Mouse (Mus musculus): ENCODE data around the gene Polr3g. TPM values are rescaled to one million over a fixed set of nuclear protein-coding genes. Genes with fewer than 3 reads are reported as not detected.

Polr3g gene
- polyA plus RNA-seq, 1 experiment from 2014 or later, result 15.8 TPM

DNA sequence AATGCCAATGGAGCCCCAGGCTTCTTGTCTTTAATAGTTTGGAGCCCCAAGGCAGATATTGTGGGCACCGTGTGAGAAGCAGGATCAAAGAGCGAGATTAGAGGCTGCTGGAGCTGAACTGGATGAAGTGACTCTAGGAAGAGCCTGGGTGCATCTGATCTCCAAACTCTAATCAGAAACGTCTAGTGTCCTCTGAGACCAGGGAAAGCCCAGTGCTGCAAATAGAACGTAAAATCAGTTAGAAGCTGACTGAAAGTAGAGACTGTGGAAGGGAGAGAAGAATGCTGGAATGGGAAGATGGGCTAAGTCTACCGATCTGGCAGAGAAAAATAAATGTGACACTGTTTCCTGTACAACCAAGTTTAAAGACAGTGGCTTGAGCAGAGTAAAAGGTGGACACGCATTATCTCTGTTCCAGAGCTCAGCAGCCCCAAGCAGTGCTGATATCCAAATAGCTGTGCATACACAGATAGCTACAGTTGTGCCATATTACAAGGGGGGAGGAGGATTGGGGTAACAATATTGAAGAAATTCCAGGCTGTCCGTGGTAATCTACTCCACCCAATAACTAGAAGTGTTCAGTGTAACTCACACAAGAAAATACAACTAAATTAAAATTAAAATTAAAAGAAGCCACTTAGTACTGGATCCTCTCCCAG is 68.2 kb downstream of the Polr3g start:
- Histone ChIP-seq H3K4me1 (ENCODE audit: control insufficient read depth in 2 of 2, insufficient read depth in 2 of 2, low read length in 2 of 2) (no peaks in the 10 kb centered on the region), H3K9me3 (ENCODE audit: control insufficient read depth, low read length) (no peaks in the 10 kb centered on the region), H3K27me3 (ENCODE audit: control insufficient read depth, insufficient read depth, low read length) (no peaks in the 10 kb centered on the region), H3K9ac (ENCODE audit: low read length) (no peak overlapping the region), H3K27ac (replicated peaks in 1 of 2; ENCODE audit: control insufficient read depth in 1 of 2, insufficient read depth in 1 of 2, low read depth in 2 of 2, low read length in 2 of 2) (no peak overlapping the region), H3K36me3 (ENCODE audit: control insufficient read depth, insufficient read depth, low read length) (no peaks in the 10 kb centered on the region), H3K4me2 (ENCODE audit: low read length) (no peak overlapping the region), H3K4me3 (ENCODE audit: control insufficient read depth in 1 of 2, insufficient read depth in 1 of 2, low read depth in 1 of 2, low read length in 2 of 2) (no peak overlapping the region)
- WGBS, result 25% methylated on average over 7 of the region's 7 CpGs
- no peak for ATAC-seq (ENCODE audit: insufficient number of reproducible peaks, insufficient read depth, low FRiP score, low read depth)

- Histone ChIP-seq H3K36me3 (ENCODE audit: control insufficient read depth, insufficient read depth, low read length) (no peaks in the 10 kb centered on the region), H3K9ac (ENCODE audit: low read length) (no peak overlapping the region), H3K4me1 (ENCODE audit: control insufficient read depth in 2 of 2, insufficient read depth in 2 of 2, low read length in 2 of 2) (no peaks in the 10 kb centered on the region), H3K4me2 (ENCODE audit: low read length) (peak overlapping the region; percentile 45), H3K4me3 (ENCODE audit: control insufficient read depth in 1 of 2, insufficient read depth in 1 of 2, low read depth in 1 of 2, low read length in 2 of 2) (no peak overlapping the region), H3K9me3 (ENCODE audit: control insufficient read depth, low read length) (no peaks in the 10 kb centered on the region), H3K27ac (replicated peaks in 1 of 2; ENCODE audit: control insufficient read depth in 1 of 2, insufficient read depth in 1 of 2, low read depth in 2 of 2, low read length in 2 of 2) (no peak overlapping the region), H3K27me3 (ENCODE audit: control insufficient read depth, insufficient read depth, low read length) (no peaks in the 10 kb centered on the region)
- ATAC-seq (ENCODE audit: insufficient number of reproducible peaks, insufficient read depth, low FRiP score, low read depth), result no peak
- WGBS, result 20% methylated on average over 8 of the region's 8 CpGs
Observed at GRCm38 (mm10) chr13:81641289-81642045, 69.3 kb downstream of the Polr3g start.

- Histone ChIP-seq H3K27ac (replicated peaks in 1 of 2; ENCODE audit: control insufficient read depth in 1 of 2, insufficient read depth in 1 of 2, low read depth in 2 of 2, low read length in 2 of 2) (no peak overlapping the region), H3K4me3 (ENCODE audit: control insufficient read depth in 1 of 2, insufficient read depth in 1 of 2, low read depth in 1 of 2, low read length in 2 of 2) (no peak overlapping the region), H3K9me3 (ENCODE audit: control insufficient read depth, low read length) (no peaks in the 10 kb centered on the region), H3K4me2 (ENCODE audit: low read length) (no peak overlapping the region), H3K9ac (ENCODE audit: low read length) (no peak overlapping the region), H3K27me3 (ENCODE audit: control insufficient read depth, insufficient read depth, low read length) (no peaks in the 10 kb centered on the region), H3K36me3 (ENCODE audit: control insufficient read depth, insufficient read depth, low read length) (no peaks in the 10 kb centered on the region), H3K4me1 (ENCODE audit: control insufficient read depth in 2 of 2, insufficient read depth in 2 of 2, low read length in 2 of 2) (no peaks in the 10 kb centered on the region)
- no peak for ATAC-seq (ENCODE audit: insufficient number of reproducible peaks, insufficient read depth, low FRiP score, low read depth)
- WGBS, result 45% methylated on average over 6 of the region's 6 CpGs
Observed at GRCm38 (mm10) chr13:81640881-81641280, 69.9 kb downstream of the Polr3g start.

- WGBS, result 49% methylated on average over 4 of the region's 4 CpGs
- Histone ChIP-seq H3K36me3 (ENCODE audit: control insufficient read depth, insufficient read depth, low read length) (no peaks in the 10 kb centered on the region), H3K9ac (ENCODE audit: low read length) (no peak overlapping the region), H3K27me3 (ENCODE audit: control insufficient read depth, insufficient read depth, low read length) (no peaks in the 10 kb centered on the region), H3K4me1 (ENCODE audit: control insufficient read depth in 2 of 2, insufficient read depth in 2 of 2, low read length in 2 of 2) (no peaks in the 10 kb centered on the region), H3K4me2 (ENCODE audit: low read length) (no peak overlapping the region), H3K4me3 (ENCODE audit: control insufficient read depth in 1 of 2, insufficient read depth in 1 of 2, low read depth in 1 of 2, low read length in 2 of 2) (no peak overlapping the region), H3K9me3 (ENCODE audit: control insufficient read depth, low read length) (no peaks in the 10 kb centered on the region), H3K27ac (replicated peaks in 1 of 2; ENCODE audit: control insufficient read depth in 1 of 2, insufficient read depth in 1 of 2, low read depth in 2 of 2, low read length in 2 of 2) (no peak overlapping the region)
- no peak for ATAC-seq (ENCODE audit: insufficient number of reproducible peaks, insufficient read depth, low FRiP score, low read depth)
Observed at GRCm38 (mm10) chr13:81639624-81640023, 71.2 kb downstream of the Polr3g start.

DNA sequence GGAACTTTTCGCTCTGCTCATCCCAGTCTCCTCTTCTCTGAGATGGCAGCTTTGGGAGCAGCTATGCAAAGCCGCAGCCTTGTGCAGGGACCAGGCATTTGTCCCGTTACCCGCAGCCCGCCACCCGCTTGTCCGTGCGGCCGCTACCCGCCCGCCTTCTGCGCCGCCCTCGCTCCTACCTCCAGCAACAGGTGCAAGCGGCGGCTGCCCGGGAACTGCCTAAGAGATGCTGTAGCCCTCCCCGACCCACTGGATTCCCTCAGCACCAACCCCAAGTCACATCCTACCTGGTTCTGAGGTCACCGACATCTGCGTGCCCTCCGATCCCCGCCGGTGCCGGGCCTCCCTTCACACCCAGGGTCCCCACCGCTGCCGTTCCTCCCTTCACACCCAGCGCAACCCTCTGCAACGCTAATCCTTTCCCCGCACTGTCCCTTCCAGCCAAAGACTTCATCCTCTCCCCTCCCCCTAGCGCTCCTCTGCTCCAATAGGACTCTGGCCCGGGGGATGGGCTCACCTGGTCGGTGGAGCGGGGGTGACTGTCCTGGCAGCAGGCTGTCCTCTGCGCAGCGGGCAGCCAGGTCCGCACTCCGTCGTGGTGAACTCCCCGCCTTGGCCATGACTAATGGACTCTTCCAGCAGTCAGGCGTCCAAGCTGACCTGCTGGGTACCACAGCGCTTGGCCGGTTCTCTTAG is 77.9 kb downstream of the Polr3g start, which contains the start of gene Adgrv1:
Adgrv1 (minus strand) TSS at position 435 of the 696 bp plus-strand sequence.
- no peaks in the 10 kb centered on the region for H3K9me3 ChIP-seq (ENCODE audit: control insufficient read depth, low read length)
- ATAC-seq (ENCODE audit: insufficient number of reproducible peaks, insufficient read depth, low FRiP score, low read depth), result peak; percentile 85
- under 1% methylated on average over 42 of the region's 42 CpGs for WGBS
- H3K4me3 ChIP-seq (ENCODE audit: control insufficient read depth in 1 of 2, insufficient read depth in 1 of 2, low read depth in 1 of 2, low read length in 2 of 2), result peak within 1 kb of the TSS; percentile 45 to 49
- peaks cover 0 to 2% of the 10 kb centered on the region in 2 experiments; a peak in 1 of 4 replicates for H3K4me1 ChIP-seq (ENCODE audit: control insufficient read depth in 2 of 2, insufficient read depth in 2 of 2, low read length in 2 of 2)
- H3K27ac ChIP-seq (replicated peaks in 1 of 2; ENCODE audit: control insufficient read depth in 1 of 2, insufficient read depth in 1 of 2, low read depth in 2 of 2, low read length in 2 of 2), result no peak within 1 kb of the TSS
- peak within 1 kb of the TSS; percentile 50 for H3K9ac ChIP-seq (ENCODE audit: low read length)
- no peaks in the 10 kb centered on the region for H3K36me3 ChIP-seq (ENCODE audit: control insufficient read depth, insufficient read depth, low read length)
- H3K27me3 ChIP-seq (ENCODE audit: control insufficient read depth, insufficient read depth, low read length), result peaks cover 13% of the 10 kb centered on the region
- peak within 1 kb of the TSS; percentile 78 for H3K4me2 ChIP-seq (ENCODE audit: low read length)

DNA sequence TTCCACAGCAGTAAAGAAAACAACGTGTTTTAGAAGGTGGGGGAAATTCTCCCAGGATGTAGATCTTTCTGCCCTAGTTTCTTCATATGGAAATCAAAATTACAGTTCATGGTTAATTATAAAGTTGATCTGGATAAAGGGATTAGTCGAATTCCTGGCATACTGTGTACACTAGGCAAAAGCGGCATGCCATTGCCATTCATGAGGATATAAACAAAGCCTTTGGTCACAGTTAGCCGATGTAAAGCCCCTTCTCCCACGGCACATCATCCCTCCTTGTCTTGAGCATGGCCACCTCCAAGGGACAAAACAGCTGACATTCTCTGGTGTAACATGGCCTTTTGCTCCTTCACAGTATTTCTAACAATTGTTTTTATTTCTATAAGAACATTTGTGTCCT is 80.2 kb downstream of the Polr3g start:
- Histone ChIP-seq H3K36me3 (ENCODE audit: control insufficient read depth, insufficient read depth, low read length) (no peaks in the 10 kb centered on the region), H3K4me2 (ENCODE audit: low read length) (no peak overlapping the region), H3K4me3 (ENCODE audit: control insufficient read depth in 1 of 2, insufficient read depth in 1 of 2, low read depth in 1 of 2, low read length in 2 of 2) (no peak overlapping the region), H3K9ac (ENCODE audit: low read length) (no peak overlapping the region), H3K4me1 (ENCODE audit: control insufficient read depth in 2 of 2, insufficient read depth in 2 of 2, low read length in 2 of 2) (peaks cover 0 to 2% of the 10 kb centered on the region in 2 experiments; a peak in 1 of 4 replicates), H3K27ac (replicated peaks in 1 of 2; ENCODE audit: control insufficient read depth in 1 of 2, insufficient read depth in 1 of 2, low read depth in 2 of 2, low read length in 2 of 2) (no peak overlapping the region), H3K27me3 (ENCODE audit: control insufficient read depth, insufficient read depth, low read length) (peaks cover 13% of the 10 kb centered on the region), H3K9me3 (ENCODE audit: control insufficient read depth, low read length) (no peaks in the 10 kb centered on the region)
- 67% methylated on average over 5 of the region's 5 CpGs for WGBS
- no peak for ATAC-seq (ENCODE audit: insufficient number of reproducible peaks, insufficient read depth, low FRiP score, low read depth)

DNA sequence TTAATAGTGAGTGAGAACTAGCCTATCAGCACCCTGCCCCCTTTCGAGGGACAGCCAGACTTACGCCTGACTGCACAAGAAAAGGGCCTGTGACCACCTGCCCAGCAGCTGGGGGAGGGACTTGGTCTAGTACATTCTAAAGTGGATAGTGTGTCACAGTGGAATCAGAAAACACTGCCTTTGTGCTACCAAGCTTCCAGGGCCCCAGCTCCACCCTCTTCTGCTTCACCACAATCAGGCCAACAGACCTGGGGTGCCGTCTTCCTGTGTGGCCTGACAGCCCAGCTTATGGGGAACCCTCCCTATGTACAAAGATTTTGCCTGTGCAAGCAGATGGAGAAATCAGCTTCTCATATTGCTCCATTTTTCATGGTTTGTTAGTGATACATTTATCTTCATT is 81.4 kb downstream of the Polr3g start:
- no peak overlapping the region for H3K9ac ChIP-seq (ENCODE audit: low read length)
- H3K27ac ChIP-seq (replicated peaks in 1 of 2; ENCODE audit: control insufficient read depth in 1 of 2, insufficient read depth in 1 of 2, low read depth in 2 of 2, low read length in 2 of 2), result no peak overlapping the region
- no peak overlapping the region for H3K4me2 ChIP-seq (ENCODE audit: low read length)
- H3K9me3 ChIP-seq (ENCODE audit: control insufficient read depth, low read length), result no peaks in the 10 kb centered on the region
- H3K27me3 ChIP-seq (ENCODE audit: control insufficient read depth, insufficient read depth, low read length), result peaks cover 13% of the 10 kb centered on the region
- no peaks in the 10 kb centered on the region for H3K36me3 ChIP-seq (ENCODE audit: control insufficient read depth, insufficient read depth, low read length)
- H3K4me3 ChIP-seq (ENCODE audit: control insufficient read depth in 1 of 2, insufficient read depth in 1 of 2, low read depth in 1 of 2, low read length in 2 of 2), result no peak overlapping the region
- H3K4me1 ChIP-seq (ENCODE audit: control insufficient read depth in 2 of 2, insufficient read depth in 2 of 2, low read length in 2 of 2), result peaks cover 0 to 2% of the 10 kb centered on the region in 2 experiments; a peak in 1 of 4 replicates
- WGBS, result 69% methylated on average over 3 of the region's 3 CpGs
- ATAC-seq (ENCODE audit: insufficient number of reproducible peaks, insufficient read depth, low FRiP score, low read depth), result no peak
